Mouse (Mus musculus): ENCODE measurements around the gene Yju2.

Gene Yju2

DNA sequence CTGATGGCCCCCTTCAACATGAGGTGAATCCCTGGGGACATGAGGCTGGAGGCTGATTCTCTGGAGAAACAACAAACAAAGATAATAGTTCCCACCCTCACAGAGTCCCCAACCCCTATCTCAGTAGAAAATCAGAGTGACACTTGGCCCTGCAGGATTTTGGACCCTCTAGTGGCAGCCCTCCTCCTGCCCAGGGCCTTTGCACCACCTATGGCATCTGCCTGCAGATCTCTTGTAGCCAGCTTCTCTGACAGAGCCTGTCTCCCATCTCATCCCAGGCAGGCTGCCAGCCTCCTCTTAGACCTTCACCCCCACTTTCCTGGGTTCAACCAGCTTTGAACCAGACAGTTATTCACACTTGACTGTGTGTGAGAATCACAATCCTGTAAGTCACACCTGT is 1.9 kb downstream of the Yju2 start:
- DNase-seq (ENCODE audit: extremely low spot score) = no peak

DNA sequence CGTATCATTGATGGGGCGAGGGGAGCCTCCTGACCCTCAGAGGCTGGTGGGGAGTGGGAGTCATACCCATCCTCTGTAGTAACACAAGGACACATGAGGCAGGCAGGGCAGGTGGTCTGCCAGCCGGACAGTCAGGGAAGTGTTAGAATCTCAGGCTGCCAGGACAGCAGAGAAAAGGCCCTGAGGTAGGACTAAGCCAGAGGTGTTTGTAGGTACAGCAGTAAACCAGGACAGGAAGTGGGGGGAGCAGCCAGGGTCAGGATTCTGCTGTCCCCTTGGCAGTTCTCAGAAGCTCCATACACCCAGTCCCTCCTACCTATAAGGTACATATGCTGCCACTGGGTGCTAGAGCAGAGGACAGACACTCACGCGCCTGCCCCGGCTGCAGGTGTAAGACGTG is 2.7 kb downstream of the Yju2 start:
- DNase-seq (ENCODE audit: extremely low spot score) = no peak

DNA sequence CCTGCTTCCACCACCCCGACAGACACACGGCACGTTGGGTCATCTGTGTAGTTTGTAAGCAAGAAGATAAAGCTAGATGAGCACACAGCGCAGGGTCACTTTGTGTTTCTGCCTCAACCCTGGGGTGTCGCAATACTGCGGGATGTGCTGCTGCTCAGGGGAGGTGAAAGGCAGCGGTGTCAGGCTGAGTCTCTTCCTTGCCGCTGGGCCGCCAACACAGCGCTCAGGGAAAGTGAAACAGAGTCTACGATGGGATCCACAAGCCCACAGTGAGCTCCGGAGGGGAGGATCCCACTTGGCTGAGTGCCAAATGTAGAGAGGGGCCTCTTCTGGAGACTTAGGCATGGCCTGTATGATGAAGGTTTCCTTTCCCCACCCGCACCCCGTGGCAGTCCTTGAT is 4.3 kb downstream of the Yju2 start:
- no peak for DNase-seq (ENCODE audit: extremely low spot score)

DNA sequence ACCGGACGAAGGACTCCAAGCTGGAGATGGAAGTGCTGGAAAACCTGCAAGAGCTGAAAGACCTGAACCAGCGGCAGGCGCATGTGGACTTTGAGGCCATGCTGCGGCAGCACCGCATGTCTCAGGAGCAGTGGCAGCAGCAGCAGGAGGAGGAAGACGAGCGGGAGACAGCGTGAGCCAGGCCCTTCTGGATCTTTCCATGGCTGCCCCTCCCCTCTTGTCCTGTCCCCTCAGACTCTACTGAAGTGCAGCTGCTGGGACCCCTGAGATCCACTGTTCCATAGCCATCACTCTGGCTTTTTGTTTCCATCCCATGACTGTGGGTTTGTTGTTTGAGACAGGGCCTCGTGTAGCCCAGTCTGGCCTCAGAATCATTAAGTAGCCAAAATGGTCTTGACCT is 5.6 kb downstream of the Yju2 start:
- no peak for DNase-seq (ENCODE audit: extremely low spot score)

DNA sequence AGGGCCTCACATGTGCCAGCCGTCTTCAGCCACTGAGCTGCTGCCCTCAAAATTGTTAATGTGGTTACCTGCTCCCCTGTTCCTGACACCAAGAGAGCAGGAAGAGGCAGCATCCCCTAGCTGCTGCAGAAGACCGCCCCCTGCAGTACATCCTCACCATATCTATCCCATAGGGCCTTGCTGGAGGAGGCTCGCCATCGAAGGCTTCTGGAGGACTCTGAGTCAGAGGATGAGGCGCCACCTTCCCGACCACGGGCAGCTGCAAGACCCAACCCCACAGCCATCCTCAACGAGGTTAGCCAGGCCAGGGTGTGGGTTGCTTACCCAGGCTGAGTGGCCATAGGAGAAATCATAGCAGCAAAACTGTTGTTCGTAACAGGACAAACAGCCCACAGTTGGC is 6.1 kb downstream of the Yju2 start:
- no peak for DNase-seq (ENCODE audit: extremely low spot score)

DNA sequence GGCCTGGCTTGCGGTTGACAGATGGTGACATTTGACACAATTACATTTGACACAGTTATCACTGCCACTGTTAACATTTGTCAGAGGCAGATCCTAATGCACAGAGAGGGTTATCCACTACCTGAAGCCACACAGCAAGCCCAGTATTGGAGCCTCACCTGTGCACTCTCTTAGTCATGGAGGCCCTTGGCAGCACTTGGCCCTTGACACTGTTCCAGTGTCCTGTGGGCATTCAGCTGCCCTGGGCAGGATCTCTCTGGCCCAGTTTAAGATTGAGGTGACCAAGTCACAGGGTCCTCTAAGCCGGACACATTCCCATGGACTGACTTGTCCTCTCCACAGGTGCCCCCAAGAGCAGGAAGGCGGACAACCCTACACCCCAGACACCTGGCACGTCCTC is 8.3 kb downstream of the Yju2 start:
- no peak for DNase-seq (ENCODE audit: extremely low spot score)

DNA sequence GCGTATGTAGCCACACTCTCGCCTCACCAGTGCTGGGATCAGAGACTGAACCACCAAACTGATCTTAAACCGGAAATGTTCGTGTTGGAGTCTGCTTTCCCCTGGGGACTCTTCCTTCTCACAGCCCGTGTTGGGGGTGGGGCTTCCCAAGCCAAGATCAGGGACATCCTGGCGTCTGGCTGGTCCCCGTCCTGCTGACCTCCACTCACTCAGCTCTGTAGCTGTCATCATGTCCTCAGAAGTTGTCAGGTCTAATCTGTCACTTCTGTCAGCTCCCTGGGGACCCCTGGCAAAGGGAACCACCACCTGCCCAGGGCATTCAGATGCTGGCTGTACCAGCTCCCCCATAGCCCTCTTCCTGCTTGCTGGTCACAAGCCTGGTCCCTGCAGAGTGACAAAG is 9.3 kb downstream of the Yju2 start:
- no peak for DNase-seq (ENCODE audit: extremely low spot score)

DNA sequence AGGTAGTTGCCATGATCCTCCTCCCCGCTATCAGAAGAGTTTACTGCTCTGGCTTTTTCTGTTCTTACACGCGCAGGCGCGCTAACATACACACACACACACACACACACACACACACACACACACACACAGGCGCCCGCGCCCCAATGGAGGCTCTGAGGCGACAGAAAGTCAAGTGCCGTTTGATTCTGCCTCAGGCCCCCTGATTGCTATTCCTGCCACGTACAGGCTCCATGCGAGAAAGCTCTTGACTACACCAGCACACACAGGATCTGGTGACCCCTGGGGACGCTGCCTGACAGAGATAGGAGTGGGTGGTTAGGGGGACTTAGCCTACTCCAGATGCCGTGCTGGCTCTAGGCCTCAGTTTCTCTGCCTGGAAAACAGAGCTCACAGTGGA is 10.7 kb downstream of the Yju2 start:
- peak; percentile 27 for DNase-seq (ENCODE audit: extremely low spot score)

DNA sequence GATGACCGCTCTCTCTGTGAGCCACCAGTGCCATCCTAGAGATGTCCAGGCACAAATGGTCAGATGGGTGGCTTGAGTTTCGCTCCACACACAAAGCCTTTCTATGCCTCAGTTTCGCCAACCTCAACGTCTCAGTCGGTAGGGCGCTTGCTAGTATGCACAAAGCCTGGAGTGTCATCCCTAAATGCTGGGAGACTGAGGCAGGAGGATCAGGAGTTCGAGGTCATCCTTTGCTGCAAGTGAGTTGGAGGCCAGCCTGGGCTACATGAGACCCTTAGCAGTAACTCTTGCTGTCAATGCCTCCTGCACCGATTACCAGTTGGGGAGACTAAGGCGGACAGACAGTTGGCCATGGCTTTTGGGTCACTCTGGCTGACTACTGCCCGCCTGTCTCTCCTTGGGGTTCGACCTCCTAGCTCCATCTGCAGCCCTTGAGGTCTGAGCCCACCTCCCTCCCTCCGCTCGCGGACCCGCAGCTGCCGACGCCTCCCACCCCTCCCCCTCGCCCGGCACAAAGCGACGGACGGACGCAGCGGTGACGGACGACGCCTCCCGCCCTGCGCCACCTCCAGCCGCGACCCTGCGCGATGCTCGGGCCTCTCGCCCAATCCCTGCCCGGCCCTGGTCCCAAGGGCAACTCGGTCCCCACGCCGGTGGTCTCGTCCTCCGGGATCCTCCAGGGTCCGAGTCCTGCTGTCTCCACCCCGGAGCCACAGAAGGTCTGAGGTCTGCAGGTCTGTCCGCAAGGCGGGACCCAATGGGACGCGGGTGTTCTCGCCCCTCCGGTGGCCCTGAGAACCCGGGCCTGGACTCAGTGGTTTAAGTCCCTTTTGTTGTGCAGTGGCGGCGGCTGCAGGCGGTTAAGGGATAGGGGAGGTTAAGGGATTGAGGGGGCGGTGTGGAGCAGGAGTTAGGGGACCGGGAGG is 11.3 kb downstream of the Yju2 start, which contains the start of gene Shd:
Shd (plus strand) TSS at position 502 of the 926 bp plus-strand sequence.
- peak; percentile 85 for DNase-seq (ENCODE audit: extremely low spot score)

DNA sequence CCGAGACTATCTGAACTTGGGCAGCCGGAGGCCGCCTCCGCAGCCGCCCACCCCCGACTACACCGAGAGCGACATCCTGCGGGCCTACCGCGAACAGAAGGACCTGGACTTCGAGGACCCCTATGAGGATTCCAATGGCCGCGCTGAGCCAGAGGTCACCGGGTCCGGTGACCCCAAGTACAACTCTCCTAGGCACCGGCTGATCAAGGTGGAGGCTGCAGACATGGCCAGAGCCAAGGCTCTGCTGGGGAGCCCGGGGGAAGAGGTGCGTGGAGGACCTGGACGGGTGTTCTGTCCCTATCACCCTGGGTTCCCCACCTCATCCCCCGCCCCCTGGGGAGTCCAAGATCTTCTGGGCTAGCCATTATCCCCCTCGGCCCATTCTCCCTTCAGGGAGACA is 12.6 kb downstream of the Yju2 start:
- no peak for DNase-seq (ENCODE audit: extremely low spot score)

DNA sequence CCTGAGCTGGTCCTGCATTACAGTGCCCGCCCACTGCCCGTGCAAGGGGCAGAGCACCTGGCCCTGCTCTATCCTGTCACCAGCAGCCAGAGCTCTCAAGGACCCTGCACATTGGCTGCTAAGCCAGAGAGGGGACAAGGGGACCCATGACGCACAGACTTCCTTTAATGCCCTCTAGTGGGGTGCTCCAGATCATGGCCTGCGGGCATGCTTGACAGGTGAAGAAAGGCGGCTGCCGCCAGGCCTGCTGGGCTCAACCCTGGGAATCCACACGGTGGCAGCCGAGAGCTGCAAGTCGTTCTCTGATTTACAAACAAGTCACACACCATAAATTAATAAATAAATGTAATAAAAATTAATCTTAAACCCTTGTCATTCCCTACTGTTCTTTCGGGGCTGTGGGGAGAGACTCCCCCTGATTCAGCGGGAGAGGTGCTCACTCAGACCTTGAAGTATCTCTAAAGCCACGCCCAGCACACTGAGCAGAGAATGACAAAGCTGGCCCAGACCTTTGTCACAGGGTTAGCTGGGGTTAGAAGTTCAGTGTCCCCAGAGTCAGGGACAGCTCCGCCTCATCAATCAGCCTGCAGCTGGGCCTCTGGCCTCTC is 17.5 kb downstream of the Yju2 start:
- peak; percentile 75 for DNase-seq (ENCODE audit: extremely low spot score)

DNA sequence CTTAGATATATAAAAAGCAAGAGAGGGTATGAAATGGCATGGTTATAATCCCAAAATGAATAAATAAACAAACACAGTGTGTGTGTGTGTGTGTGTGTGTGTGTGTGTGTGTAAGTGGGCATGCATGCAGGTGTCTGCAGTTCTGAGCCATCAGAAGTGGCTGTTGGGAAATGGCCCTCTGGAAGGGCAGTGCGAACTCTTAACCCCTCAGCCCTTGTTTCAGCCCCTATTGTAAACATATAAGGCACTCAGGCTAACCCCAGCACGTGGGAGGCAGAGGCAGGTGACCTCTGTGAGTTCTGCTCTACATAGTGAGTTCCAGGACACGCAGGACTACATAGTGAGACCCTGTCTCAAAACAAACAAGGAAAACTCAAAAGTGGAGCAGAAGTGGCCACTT is 18.4 kb downstream of the Yju2 start:
- DNase-seq (ENCODE audit: extremely low spot score) = no peak

DNA sequence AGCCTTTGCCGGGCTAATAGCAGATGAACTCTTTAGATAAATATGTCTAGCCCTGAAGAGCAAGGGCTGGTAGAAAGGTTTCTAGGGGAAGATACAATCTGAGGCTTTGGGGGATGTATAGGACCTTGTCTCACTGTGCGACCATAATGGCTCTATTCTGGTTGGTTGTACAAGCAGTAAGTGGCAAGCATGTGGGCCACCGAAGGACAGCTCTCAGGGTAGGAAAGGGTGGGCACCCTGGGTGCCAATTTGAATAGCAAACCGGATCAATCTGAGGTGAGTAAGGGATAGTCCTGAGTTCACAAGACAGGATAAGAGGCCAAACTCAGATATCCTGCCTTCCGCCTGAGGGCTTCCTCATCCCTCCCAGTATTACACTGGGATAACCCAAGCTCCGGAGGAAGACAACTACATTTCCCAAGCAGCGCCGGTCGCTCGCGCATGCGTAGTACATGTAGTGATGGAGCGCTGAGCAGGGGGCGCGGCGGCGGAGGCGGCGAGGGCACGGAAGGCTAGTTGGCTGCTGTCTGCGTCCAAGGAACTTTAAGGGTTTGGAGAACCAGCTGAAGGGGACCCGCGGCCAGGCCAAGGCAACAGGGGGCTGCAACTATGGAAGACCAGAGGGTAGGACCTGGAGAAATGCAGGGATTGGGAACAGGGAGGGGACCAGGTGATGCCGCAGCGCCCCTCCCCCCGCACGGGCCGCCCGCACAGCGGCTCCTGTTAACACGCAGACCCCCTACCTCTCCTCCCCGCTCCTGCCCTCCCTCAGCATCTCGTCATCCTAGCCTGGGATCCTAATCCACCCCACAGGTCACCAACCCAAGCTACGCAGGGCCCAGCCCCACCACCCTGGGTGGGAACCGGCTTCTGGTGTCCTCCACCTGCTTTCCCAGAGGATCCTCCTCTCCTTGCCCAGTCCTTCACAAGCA is 27.4 kb downstream of the Yju2 start, which contains the start of gene Fsd1:
Fsd1 (plus strand) TSS at position 480 of the 932 bp plus-strand sequence.
- peak; percentile 80 for DNase-seq (ENCODE audit: extremely low spot score)

DNA sequence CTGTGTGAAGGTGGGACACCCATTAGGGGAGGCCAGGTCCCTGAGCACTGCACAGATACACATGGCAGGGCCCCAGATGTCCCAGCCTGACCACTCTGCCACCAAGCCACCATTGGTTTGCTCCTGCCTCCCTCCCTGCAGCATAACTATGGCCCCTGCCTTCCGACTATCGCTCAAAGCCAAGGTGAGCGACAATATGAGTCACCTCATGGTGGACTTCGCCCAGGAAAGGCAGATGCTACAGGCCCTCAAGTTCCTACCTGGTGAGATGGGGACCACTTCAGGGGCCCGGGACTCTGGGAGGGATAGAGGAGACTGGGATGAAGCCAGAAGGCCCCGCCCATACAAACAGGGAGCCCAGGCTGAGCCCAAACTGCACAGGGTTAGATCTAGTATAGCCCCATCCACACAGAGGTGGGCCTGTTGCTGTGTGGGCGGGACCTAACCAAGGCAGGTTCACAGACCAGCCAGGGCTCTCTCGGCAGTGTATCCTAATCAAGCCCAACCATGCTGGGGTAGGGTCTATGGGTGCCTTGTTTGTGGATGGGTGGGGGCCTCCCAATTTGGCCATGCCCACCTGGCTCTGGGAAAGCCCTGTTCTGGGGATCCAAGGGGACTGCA is 31.5 kb downstream of the Yju2 start:
- no peak for DNase-seq (ENCODE audit: extremely low spot score)

DNA sequence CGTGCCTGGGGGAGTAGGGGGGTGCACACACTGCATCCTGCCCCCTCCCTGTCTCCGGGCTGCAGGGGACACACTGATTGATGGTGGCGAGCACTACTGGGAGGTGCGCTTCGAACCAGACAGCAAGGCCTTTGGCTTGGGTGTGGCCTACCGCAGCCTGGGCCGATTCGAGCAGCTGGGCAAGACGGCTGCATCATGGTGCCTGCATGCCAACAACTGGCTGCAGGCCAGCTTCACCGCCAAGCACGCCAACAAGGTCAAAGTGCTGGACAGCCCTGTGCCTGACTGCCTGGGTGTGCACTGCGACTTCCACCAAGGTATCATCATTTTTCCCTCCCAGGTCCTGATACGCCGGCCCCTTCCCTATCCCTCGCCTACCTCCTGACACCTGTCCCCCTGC is 37.1 kb downstream of the Yju2 start:
- no peak for DNase-seq (ENCODE audit: extremely low spot score)

DNA sequence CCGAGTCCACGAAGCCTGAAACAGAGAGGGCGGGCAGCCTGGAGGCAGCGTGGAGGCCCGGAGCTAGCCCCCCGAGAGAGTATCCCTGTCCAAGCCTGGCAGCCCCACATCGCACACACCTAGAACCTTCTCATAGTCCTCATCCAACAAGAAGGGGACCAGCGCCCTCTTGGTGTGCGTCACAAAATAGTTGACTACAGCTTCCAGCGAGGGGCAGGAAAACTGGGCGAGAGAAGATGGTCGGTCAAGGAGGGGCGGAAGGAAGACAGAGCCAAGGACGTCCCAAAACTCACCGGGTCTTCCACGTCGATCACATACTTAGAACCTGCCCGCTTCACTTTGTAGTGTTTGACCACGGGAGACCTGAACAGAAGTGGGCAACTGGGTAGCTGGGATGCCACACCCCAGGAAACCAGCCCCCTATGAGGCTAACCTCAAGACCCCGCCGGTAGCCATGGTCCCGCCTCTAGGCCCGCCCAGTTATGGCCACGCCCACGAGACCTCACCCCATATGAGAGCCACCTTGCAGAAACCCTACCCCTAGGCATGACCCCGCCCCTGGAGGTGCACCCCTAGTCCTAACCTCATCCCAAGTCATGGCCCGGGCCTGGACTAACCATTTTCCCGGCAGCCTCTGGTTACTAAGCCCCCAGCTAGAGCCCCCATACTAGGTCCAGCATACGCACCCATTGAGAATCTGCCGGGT is 41.0 kb downstream of the Yju2 start:
- peak; percentile 66 for DNase-seq (ENCODE audit: extremely low spot score)

DNA sequence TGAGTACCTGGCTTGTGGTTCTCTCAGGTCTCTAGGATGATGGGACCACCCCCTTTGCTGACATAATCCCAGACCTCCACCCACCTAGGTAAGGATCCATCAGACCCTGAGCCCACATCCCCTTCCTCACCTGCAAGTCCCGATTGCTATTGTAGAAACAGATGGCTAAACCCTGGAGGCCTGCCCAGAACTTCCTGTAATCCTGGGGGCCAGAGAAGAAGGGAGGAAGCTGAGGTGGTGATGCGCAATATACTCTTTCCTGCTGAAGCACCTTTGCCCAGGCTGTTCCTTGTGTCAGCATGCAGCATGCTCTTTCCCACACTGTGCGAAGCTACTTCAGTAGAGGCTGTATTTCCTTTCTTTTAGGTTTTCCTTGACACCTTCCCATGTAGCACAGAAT is 44.1 kb downstream of the Yju2 start:
- DNase-seq (ENCODE audit: extremely low spot score) = no peak

DNA sequence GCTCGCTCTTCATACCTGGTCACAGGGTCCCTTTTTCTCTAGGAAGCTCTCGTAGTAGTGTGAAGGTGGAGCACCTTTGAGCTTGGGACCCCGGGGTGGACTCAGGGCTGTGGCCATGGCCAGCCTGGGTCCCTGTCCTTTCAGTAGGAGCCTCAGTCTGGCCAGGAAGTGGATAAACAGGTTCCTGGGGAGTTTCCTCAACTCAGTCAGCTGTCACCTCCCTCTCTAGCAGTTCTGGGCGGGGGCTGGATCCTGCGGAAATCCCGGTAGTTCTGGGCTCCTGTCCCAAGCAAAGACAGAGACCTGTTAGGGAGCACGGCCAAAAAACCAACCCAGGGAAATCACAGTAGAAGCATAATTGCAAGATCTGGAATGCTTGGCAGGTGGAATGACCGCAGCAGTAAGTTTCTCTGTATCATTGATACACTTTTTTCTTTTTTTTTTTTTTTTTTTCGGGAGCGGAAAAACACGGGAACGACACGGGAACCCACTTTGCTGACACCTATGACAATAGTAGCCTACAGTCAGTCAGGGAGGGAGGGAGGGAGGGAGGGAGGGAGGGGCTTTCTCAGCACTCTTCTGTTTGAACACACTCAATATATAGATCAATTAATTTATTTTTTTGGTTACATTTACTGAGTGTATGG is 46.6 kb downstream of the Yju2 start, which contains the start of the genes Stap2 and Mpnd:
Stap2 (minus strand) TSS at position 170 of the 647 bp plus-strand sequence.
Mpnd (plus strand) TSS at position 297 of the 647 bp plus-strand sequence.
- no peak for DNase-seq (ENCODE audit: extremely low spot score)

DNA sequence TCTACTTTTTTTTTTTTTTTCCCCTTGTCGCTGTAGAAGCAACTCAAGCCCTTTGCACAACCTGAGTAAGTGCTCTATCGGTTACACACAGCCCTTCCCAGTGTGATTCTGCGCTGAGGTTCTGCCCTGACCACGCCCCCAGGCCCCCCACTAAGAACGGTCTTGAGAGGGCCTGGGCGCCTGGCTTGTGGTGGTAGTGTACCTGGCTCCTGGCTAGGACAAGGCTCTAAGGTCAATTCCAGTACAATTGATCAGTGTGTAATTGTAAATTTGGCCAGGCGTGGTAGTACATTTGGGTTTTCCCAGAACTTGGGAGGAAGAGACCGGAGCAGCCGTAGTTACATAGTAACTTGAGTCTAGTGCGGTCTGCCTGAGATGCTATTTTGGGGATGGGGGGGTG is 48.1 kb downstream of the Yju2 start:
- no peak for DNase-seq (ENCODE audit: extremely low spot score)

Measured in embryo, embryonic 9.5 days (tissue).